Mouse (Mus musculus) C2C12 (cell line): ENCODE data around the gene Ptov1.

Experiments
- CEBPB ChIP-seq: IDR thresholded peaks from one replicate; pipeline ENCODE4 v1.6.1; 2011; ENCODE audit warnings: low read depth, mild to moderate bottlenecking, control low read depth, moderate library complexity
- CTCF ChIP-seq: IDR thresholded peaks from one replicate; pipeline ENCODE4 v1.5.1; 2011; ENCODE audit not compliant: control insufficient read depth, insufficient read depth, insufficient read length
- MAX ChIP-seq: IDR thresholded peaks from one replicate; pipeline ENCODE4 v1.6.1; 2011; ENCODE audit warnings: mild to moderate bottlenecking, control low read depth
- MYOD1 ChIP-seq: IDR thresholded peaks from one replicate; pipeline ENCODE4 v1.6.1; 2011; ENCODE audit warnings: low read depth; ENCODE audit not compliant: control insufficient read depth, insufficient read length
- MYOG ChIP-seq: IDR thresholded peaks from one replicate; pipeline ENCODE4 v1.6.1; 2011; ENCODE audit not compliant: control insufficient read depth, insufficient read length; ENCODE audit errors: extremely low read depth
- USF1 ChIP-seq: IDR thresholded peaks from one replicate; pipeline ENCODE4 v1.6.1; 2011; ENCODE audit warnings: low read depth, mild to moderate bottlenecking, control low read depth, moderate library complexity

DNA sequence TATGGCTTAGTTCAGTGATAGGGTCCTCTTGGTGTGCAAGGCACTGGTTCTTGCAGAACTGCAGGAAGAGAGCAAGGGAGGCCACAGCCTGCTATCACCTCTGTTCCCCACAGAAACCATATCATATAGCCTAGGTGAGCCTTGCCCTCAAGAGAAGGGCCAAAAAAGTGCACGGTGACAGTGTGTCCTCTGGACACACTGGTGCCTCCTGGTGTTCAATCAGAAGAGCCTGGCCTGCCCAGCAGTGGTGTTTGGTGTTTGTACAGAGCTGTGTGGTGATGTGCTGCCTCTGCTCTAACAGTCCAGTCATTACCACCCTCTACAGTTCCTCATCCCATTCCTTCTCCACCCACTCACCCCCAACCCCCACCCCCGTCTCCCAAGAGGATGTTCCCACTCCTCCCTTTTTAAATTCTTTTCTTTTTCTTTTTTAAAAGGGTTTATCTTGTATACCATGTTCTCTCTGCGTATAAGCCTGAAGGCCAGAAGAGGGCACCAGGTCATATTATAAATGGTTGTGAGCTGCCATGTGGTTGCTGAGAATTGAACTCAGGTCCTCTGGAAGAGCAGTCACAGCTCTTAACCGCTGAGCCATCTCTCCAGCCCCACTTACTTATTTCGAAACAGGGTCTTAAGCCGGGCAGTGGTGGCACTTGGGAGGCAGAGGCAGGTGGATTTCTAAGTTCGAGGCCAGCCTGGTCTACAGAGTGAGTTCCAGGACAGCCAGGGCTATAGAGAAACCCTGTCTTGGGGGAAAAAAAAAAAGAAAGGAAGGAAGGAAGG is 47.7 kb downstream of the Ptov1 start:
- no peak for TF ChIP-seq CTCF
- TF ChIP-seq MYOD1 = no peak
- TF ChIP-seq USF1 = no peak
- TF ChIP-seq MYOG = no peak
- TF ChIP-seq CEBPB = no peak
- no peak for TF ChIP-seq MAX
